Mouse (Mus musculus) CH12.LX (cell line): ENCODE results near the gene Krtap27-1. TPM values are rescaled to one million over a fixed set of nuclear protein-coding genes. Genes with fewer than 3 reads are reported as not detected.

ENCODE experiments used
- DNase-seq: peaks from one replicate; pipeline ENCODE4 v3.0.0-alpha.2; 2013; ENCODE audit errors: extremely low read depth
- H3K27ac ChIP-seq: 2 replicates; pipeline ENCODE4 v1.5.1; 2012; ENCODE audit warnings: low read depth, mild to moderate bottlenecking, control low read depth, moderate library complexity; ENCODE audit not compliant: insufficient read depth
- H3K27me3 ChIP-seq: replicated peaks from 2 replicates; pipeline ENCODE3; 2012; ENCODE audit warnings: inconsistent platforms
- H3K36me3 ChIP-seq, 2 experiments: replicated peaks in 1 of 2; 2 replicates each; pipeline versions ENCODE3 to v1.6.1; 2012; ENCODE audit warnings: inconsistent platforms in 1 of 2, low read length in 1 of 2, mild to moderate bottlenecking in 1 of 2, mixed read lengths in 1 of 2, moderate library complexity in 1 of 2; ENCODE audit not compliant: control insufficient read depth in 1 of 2, insufficient read depth in 1 of 2
- H3K4me1 ChIP-seq, 2 experiments: 2 replicates each; pipeline ENCODE4 v1.6.1; 2012; ENCODE audit warnings: inconsistent platforms in 1 of 2, moderate library complexity in 1 of 2; ENCODE audit not compliant: insufficient read depth in 2 of 2, control insufficient read depth in 1 of 2
- H3K4me2 ChIP-seq: 2 replicates; pipeline ENCODE4 v1.6.1; 2012; ENCODE audit warnings: low read depth, mild to moderate bottlenecking, control low read depth; ENCODE audit not compliant: poor library complexity, insufficient read depth, severe bottlenecking
- H3K4me3 ChIP-seq, 3 experiments: fragments of 150-350 bp in 1 of 3; sonication (generic) in 1 of 3; replicated peaks in 1 of 3; 2 replicates each; pipeline versions ENCODE3 to v1.5.1; 2011 to 2012; ENCODE audit warnings: low read depth in 2 of 3, low read length in 2 of 3, mild to moderate bottlenecking in 2 of 3, moderate library complexity in 2 of 3, control low read depth in 1 of 3, improper control_type of control experiment in 1 of 3, inconsistent platforms in 1 of 3, mixed read lengths in 1 of 3; ENCODE audit not compliant: poor library complexity in 1 of 3
- H3K79me2 ChIP-seq: replicated peaks from 2 replicates; pipeline ENCODE4 v1.6.1; 2012; ENCODE audit warnings: mild to moderate bottlenecking, moderate library complexity; ENCODE audit not compliant: control insufficient read depth, poor library complexity, insufficient read depth, severe bottlenecking; ENCODE audit errors: extremely low read depth
- H3K9ac ChIP-seq: 2 replicates; pipeline ENCODE4 v1.6.1; 2012; ENCODE audit warnings: low read depth, mild to moderate bottlenecking, control low read depth, moderate library complexity; ENCODE audit not compliant: insufficient read depth
- H3K9me3 ChIP-seq: replicated peaks from 2 replicates; pipeline ENCODE3; 2012; ENCODE audit warnings: low read length, inconsistent platforms, mixed read lengths
- E2F4 ChIP-seq: IDR thresholded peaks from 2 replicates; pipeline ENCODE4 v1.6.1; 2011; ENCODE audit warnings: low read depth, low read length, improper control_type of control experiment; ENCODE audit not compliant: insufficient replicate concordance
- ELF1 ChIP-seq: IDR thresholded peaks from 2 replicates; pipeline ENCODE4 v1.6.1; 2014; ENCODE audit warnings: low read depth, mild to moderate bottlenecking, inconsistent platforms, low read length, improper control_type of control experiment
- dilution Hi-C: fragments of 300-500 bp; cut with MboI; formaldehyde crosslinking; loops from 2 replicates; pipeline ENCODE4 v1.14.3; 2020; ENCODE audit warnings: low sequenced_read_pairs; ENCODE audit not compliant: extremely low pct_unique_long_range_greater_than_20kb, extremely low pct_ligation_motif_present
- in situ Hi-C: fragments of 300-500 bp; cut with MboI; formaldehyde crosslinking; loops from 3 replicates; pipeline ENCODE4 v1.14.3; 2019; ENCODE audit warnings: low sequenced_read_pairs, low pct_ligation_motif_present, low pct_unique_long_range_greater_than_20kb, mixed read lengths
- polyA plus RNA-seq: library from polyadenylated mRNA; unstranded; fragments of >175 nt; gene quantifications from 2 replicates; pipeline ENCODE4 v1.2.1, GENCODE M21; 2012; ENCODE audit warnings: low read depth; ENCODE audit not compliant: insufficient read length
- total RNA-seq, 2 experiments: library from RNA; depleted of rRNA; stranded (reverse); fragments of 300-350 nt in 1 of 2; fragments of >200 nt in 1 of 2; gene quantifications; 2 replicates each; pipeline ENCODE4 v1.2.3; 2012 to 2014

Gene Krtap27-1
- total and polyA plus RNA-seq, 3 experiments = not detected

DNA sequence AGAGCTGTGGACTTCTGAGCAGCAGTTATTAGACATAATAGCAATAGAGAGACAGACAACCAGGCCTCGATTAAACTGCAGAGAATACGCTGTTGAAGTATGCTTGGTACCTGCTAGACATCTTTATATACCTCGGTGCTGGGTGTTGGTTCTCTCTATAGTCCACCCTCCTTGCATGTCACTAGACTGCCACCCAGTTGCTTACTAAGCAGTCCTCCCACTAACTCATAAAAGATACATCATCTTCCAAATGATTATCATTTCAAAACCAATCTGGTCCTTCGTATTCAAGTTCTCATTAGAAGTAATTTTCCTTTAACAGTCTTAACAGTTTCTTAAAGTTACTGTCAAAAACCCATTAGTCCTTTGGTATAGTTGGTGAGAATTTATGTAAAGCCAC is 43.9 kb downstream of the Krtap27-1 start, which contains the start of gene 2310079G19Rik:
TSS of gene 2310079G19Rik (minus strand) at position 101 of the 400 bp plus-strand sequence.
- TF ChIP-seq E2F4 (no peak), ELF1 (no peak)
- Histone ChIP-seq H3K4me3 (no peak within 1 kb of the TSS), H3K79me2 (no peaks in the 10 kb centered on the region), H3K36me3 (no peaks in the 10 kb centered on the region), H3K9me3 (peaks cover 56% of the 10 kb centered on the region), H3K27ac (no peak within 1 kb of the TSS), H3K27me3 (no peaks in the 10 kb centered on the region), H3K4me2 (no peak within 1 kb of the TSS), H3K9ac (no peak within 1 kb of the TSS), H3K4me1 (no peaks in the 10 kb centered on the region)
- in situ Hi-C loops = no loop called here
- no peak for DNase-seq
- dilution Hi-C loops = no loop called here

Other genes with a start within 250 kb of the Krtap27-1 start
- gene Cldn17, start 164.7 kb downstream of the Krtap27-1 start, total RNA-seq (2012; rRNA removed) = not detected in 2 replicates
- not detected in 2 replicates for gene Cldn17, start 164.7 kb downstream of the Krtap27-1 start, total RNA-seq (2014; rRNA removed)
- not detected in 2 replicates for gene Cldn17, start 164.7 kb downstream of the Krtap27-1 start, polyA plus RNA-seq
- not detected in 2 replicates for gene Cldn8, start 108.5 kb downstream of the Krtap27-1 start, total RNA-seq (2012; rRNA removed)
- gene Cldn8, start 108.5 kb downstream of the Krtap27-1 start, total RNA-seq (2014; rRNA removed) = not detected in 2 replicates
- not detected in 2 replicates for gene Cldn8, start 108.5 kb downstream of the Krtap27-1 start, polyA plus RNA-seq
- gene Krtap24-1, start 59.4 kb downstream of the Krtap27-1 start, total RNA-seq (2012; rRNA removed) = not detected in 2 replicates
- gene Krtap24-1, start 59.4 kb downstream of the Krtap27-1 start, total RNA-seq (2014; rRNA removed) = not detected in 2 replicates
- gene Krtap24-1, start 59.4 kb downstream of the Krtap27-1 start, polyA plus RNA-seq = not detected in 2 replicates
- gene 2310079G19Rik, start 44.0 kb downstream of the Krtap27-1 start, total RNA-seq (2012; rRNA removed) = not detected in 2 replicates
- gene 2310079G19Rik, start 44.0 kb downstream of the Krtap27-1 start, total RNA-seq (2014; rRNA removed) = not detected in 2 replicates
- gene 2310079G19Rik, start 44.0 kb downstream of the Krtap27-1 start, polyA plus RNA-seq = not detected in 2 replicates
- not detected in 2 replicates for gene Krtap26-1, start 23.9 kb downstream of the Krtap27-1 start, total RNA-seq (2012; rRNA removed)
- gene Krtap26-1, start 23.9 kb downstream of the Krtap27-1 start, total RNA-seq (2014; rRNA removed) = not detected in 2 replicates
- not detected in 2 replicates for gene Krtap26-1, start 23.9 kb downstream of the Krtap27-1 start, polyA plus RNA-seq
- gene 2310061N02Rik, start 36.3 kb upstream of the Krtap27-1 start, total RNA-seq (2012; rRNA removed) = not detected in 2 replicates
- gene 2310061N02Rik, start 36.3 kb upstream of the Krtap27-1 start, total RNA-seq (2014; rRNA removed) = not detected in 2 replicates
- not detected in 2 replicates for gene 2310061N02Rik, start 36.3 kb upstream of the Krtap27-1 start, polyA plus RNA-seq
- gene Krtap13-1, start 57.2 kb upstream of the Krtap27-1 start, total RNA-seq (2012; rRNA removed) = not detected in 2 replicates
- not detected in 2 replicates for gene Krtap13-1, start 57.2 kb upstream of the Krtap27-1 start, total RNA-seq (2014; rRNA removed)
- not detected in 2 replicates for gene Krtap13-1, start 57.2 kb upstream of the Krtap27-1 start, polyA plus RNA-seq
- not detected in 2 replicates for gene Krtap13, start 80.0 kb upstream of the Krtap27-1 start, total RNA-seq (2012; rRNA removed)
- not detected in 2 replicates for gene Krtap13, start 80.0 kb upstream of the Krtap27-1 start, total RNA-seq (2014; rRNA removed)
- not detected in 2 replicates for gene Krtap13, start 80.0 kb upstream of the Krtap27-1 start, polyA plus RNA-seq
- not detected in 2 replicates for gene 2310034C09Rik, start 87.2 kb upstream of the Krtap27-1 start, total RNA-seq (2012; rRNA removed)
- not detected in 2 replicates for gene 2310034C09Rik, start 87.2 kb upstream of the Krtap27-1 start, total RNA-seq (2014; rRNA removed)
- gene 2310034C09Rik, start 87.2 kb upstream of the Krtap27-1 start, polyA plus RNA-seq = not detected in 2 replicates
- not detected in 2 replicates for gene 2310057N15Rik, start 102.5 kb upstream of the Krtap27-1 start, total RNA-seq (2012; rRNA removed)
- not detected in 2 replicates for gene 2310057N15Rik, start 102.5 kb upstream of the Krtap27-1 start, total RNA-seq (2014; rRNA removed)
- gene 2310057N15Rik, start 102.5 kb upstream of the Krtap27-1 start, polyA plus RNA-seq = not detected in 2 replicates
- not detected in 2 replicates for gene Gm5965, start 106.2 kb upstream of the Krtap27-1 start, total RNA-seq (2012; rRNA removed)
- gene Gm5965, start 106.2 kb upstream of the Krtap27-1 start, total RNA-seq (2014; rRNA removed) = not detected in 2 replicates
- gene Gm5965, start 106.2 kb upstream of the Krtap27-1 start, polyA plus RNA-seq = not detected in 2 replicates
- not detected in 2 replicates for gene Gm20741, start 140.5 kb upstream of the Krtap27-1 start, total RNA-seq (2012; rRNA removed)
- not detected in 2 replicates for gene Gm20741, start 140.5 kb upstream of the Krtap27-1 start, total RNA-seq (2014; rRNA removed)
- gene Gm20741, start 140.5 kb upstream of the Krtap27-1 start, polyA plus RNA-seq = not detected in 2 replicates
- gene Krtap15, start 148.5 kb upstream of the Krtap27-1 start, total RNA-seq (2012; rRNA removed) = not detected in 2 replicates
- not detected in 2 replicates for gene Krtap15, start 148.5 kb upstream of the Krtap27-1 start, total RNA-seq (2014; rRNA removed)
- gene Krtap15, start 148.5 kb upstream of the Krtap27-1 start, polyA plus RNA-seq = not detected in 2 replicates
- not detected in 2 replicates for gene Krtap14, start 154.5 kb upstream of the Krtap27-1 start, total RNA-seq (2012; rRNA removed)
- gene Krtap14, start 154.5 kb upstream of the Krtap27-1 start, total RNA-seq (2014; rRNA removed) = not detected in 2 replicates
- not detected in 2 replicates for gene Krtap14, start 154.5 kb upstream of the Krtap27-1 start, polyA plus RNA-seq
- gene Krtap19-1, start 197.7 kb upstream of the Krtap27-1 start, total RNA-seq (2012; rRNA removed) = not detected in 2 replicates
- not detected in 2 replicates for gene Krtap19-1, start 197.7 kb upstream of the Krtap27-1 start, total RNA-seq (2014; rRNA removed)
- gene Krtap19-1, start 197.7 kb upstream of the Krtap27-1 start, polyA plus RNA-seq = not detected in 2 replicates
- not detected in 2 replicates for gene Krtap19-2, start 202.6 kb upstream of the Krtap27-1 start, total RNA-seq (2012; rRNA removed)
- not detected in 2 replicates for gene Krtap19-2, start 202.6 kb upstream of the Krtap27-1 start, total RNA-seq (2014; rRNA removed)
- not detected in 2 replicates for gene Krtap19-2, start 202.6 kb upstream of the Krtap27-1 start, polyA plus RNA-seq
- gene Krtap19-3, start 206.4 kb upstream of the Krtap27-1 start, total RNA-seq (2012; rRNA removed) = not detected in 2 replicates
- not detected in 2 replicates for gene Krtap19-3, start 206.4 kb upstream of the Krtap27-1 start, total RNA-seq (2014; rRNA removed)
- not detected in 2 replicates for gene Krtap19-3, start 206.4 kb upstream of the Krtap27-1 start, polyA plus RNA-seq
- gene Krtap19-4, start 213.4 kb upstream of the Krtap27-1 start, total RNA-seq (2012; rRNA removed) = not detected in 2 replicates
- not detected in 2 replicates for gene Krtap19-4, start 213.4 kb upstream of the Krtap27-1 start, total RNA-seq (2014; rRNA removed)
- gene Krtap19-4, start 213.4 kb upstream of the Krtap27-1 start, polyA plus RNA-seq = not detected in 2 replicates
- not detected in 2 replicates for gene Krtap19-5, start 224.8 kb upstream of the Krtap27-1 start, total RNA-seq (2012; rRNA removed)
- gene Krtap19-5, start 224.8 kb upstream of the Krtap27-1 start, total RNA-seq (2014; rRNA removed) = not detected in 2 replicates
- gene Krtap19-5, start 224.8 kb upstream of the Krtap27-1 start, polyA plus RNA-seq = not detected in 2 replicates